Mouse (Mus musculus) heart, adult 18-20 months (tissue): ENCODE measurements at regions not wholly inside any gene's neighbourhood (a gene's known extent, or its start where the extent isn't known, plus 50 kb on each side); places are given as distances from the start of the nearest gene placed in this dataset.
"Not testable (repeated sequence)": the region's sequence is repeated elsewhere in the genome, so short reads cannot be mapped to it uniquely, and the experiment has no call there.

Experiments
- DNase-seq, 2 experiments: peaks; one replicate each; pipeline ENCODE4 v3.0.0; 2021 to 2022; ENCODE audit warnings: mixed read lengths in 1 of 2

GRCm38 (mm10) chr14:71113198-71113597, 513.6 kb upstream of the Fam160b2 start:
- DNase-seq: no peak

DNA sequence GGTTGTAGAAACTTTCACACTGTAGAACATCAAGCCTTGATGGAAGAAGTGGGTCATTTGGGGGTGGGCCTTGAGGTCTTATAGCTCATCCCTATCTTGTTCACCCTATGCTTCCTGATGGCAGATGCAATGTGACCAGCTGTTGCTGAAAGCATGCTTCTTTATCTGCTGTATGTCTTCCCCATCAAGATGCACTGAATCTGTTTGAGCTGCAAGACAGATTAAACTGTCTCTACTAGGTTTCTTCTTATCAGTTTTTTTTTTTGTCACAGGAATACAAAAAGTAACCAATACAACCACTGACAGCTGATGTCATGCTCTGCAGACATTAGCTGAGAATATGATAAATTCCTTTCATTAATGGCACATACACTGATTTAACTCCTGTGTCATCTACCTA, 505.0 kb upstream of the Fam160b2 start:
- DNase-seq: no peak

- DNase-seq: peak in 1 of 2 experiments; percentile 10
These were observed 504.3 kb upstream of the Fam160b2 start for GRCm38 (mm10) chr14:71103955-71104354.

GRCm38 (mm10) chr14:71095661-71096422, 496.2 kb upstream of the Fam160b2 start:
- DNase-seq: no peak

GRCm38 (mm10) chr14:71092626-71093326, 493.1 kb upstream of the Fam160b2 start:
- DNase-seq: peak; percentile 40 to 64

DNA sequence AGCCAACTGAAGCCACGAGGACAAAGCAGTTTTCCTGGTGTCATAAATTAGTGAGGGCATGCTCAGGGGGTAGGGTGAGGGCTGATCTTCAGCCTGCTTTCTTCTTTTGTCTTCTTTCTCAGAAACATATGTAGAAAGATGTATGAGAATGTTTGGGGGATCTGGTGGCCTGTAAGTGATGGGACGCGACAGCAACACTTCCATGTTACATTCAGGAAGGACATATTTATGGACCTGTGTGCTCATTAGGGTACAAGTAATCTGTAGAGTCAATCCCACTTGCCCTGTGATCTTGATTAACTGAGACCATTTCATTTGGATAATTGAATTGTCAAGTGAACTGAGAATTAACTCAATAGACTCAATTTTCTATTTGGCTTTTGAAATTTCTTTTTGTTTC, 486.1 kb upstream of the Fam160b2 start:
- no peak for DNase-seq

GRCm38 (mm10) chr14:71082327-71082726, 482.7 kb upstream of the Fam160b2 start:
- no peak for DNase-seq

DNA sequence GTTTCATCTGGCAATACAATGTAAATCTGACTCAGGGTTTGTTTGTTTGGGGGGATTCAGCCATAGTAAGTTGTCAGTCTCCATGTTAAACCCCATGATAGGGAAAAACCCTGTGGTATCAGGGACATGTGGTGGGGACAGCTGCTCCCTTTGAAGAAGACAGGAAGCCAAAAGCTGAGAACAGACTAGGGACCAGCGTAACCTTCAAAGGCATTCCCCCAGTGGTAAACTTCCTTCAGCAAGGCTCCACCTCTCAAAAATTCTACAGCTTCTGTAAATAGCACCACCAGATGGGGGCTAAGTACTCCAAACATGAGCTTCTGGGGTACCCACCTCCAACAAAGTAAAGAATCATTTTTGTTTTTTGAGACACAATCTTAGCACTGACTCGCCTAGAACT, 476.0 kb upstream of the Fam160b2 start:
- no peak for DNase-seq

- DNase-seq: no peak
These were observed 474.4 kb upstream of the Fam160b2 start for GRCm38 (mm10) chr14:71074019-71074418.

- DNase-seq: no peak
These were observed 466.0 kb upstream of the Fam160b2 start for GRCm38 (mm10) chr14:71065669-71066068.

DNA sequence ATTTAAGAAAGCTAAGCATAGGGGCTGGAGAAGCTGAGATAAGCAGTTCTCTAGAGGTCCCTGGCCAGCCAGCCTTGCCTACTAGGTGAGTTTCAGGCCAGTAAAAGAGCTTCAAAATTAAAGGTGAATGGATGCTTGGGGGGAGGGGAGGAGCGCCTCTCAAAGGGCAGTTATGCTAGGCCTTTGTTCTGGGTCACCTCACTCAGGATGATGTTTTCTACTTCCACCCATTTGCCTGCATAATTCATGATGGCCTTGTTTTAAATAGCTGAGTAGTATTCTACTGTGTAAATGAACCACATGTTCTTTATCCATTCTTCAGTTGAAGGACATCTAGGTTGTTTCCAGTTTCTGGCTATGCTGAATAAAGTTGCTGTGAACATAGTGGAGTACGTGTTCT, 457.0 kb upstream of the Fam160b2 start:
- no peak for DNase-seq

GRCm38 (mm10) chr14:71055480-71055879, 455.8 kb upstream of the Fam160b2 start:
- no peak for DNase-seq

DNA sequence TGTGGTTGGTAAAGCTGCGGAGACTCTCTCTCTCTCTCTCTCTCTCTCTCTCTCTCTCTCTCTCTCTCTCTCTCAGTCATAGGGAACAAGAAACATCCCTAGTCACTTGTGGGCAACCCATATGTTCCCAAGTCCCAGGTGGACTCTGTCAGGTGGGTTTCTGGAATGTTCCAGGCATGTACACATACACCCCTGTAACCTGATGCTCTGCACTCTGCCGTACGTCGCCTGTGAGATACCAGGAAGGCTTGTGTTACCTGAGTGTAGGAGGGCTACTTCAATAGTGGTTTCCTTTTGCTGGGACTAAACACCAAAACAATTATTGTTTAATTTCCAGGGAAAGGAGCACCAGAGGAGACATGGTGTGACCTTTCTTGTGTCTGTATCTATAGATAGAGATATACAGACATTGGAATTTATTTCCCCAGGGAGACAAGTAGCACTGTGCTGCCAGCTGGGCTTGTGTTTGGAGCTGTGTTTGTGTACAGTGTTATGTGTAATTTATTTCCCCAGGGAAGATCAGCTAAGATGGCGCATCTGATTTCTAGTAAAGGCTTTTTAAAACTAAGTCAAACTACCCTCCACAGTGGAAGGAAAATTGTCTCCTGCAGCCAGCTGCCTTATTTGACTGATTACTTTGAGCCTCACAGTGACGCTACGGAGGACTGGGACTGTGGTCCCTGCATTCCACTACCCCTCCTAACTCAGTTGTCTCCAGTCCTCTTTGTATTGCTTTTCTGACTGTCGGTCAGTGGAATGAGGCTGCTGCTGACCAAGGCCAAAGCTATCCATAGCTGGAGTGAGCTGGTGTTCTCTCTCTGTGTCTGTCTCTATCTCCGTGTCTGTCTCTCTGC, 454.4 kb upstream of the Fam160b2 start:
- no peak for DNase-seq

DNA sequence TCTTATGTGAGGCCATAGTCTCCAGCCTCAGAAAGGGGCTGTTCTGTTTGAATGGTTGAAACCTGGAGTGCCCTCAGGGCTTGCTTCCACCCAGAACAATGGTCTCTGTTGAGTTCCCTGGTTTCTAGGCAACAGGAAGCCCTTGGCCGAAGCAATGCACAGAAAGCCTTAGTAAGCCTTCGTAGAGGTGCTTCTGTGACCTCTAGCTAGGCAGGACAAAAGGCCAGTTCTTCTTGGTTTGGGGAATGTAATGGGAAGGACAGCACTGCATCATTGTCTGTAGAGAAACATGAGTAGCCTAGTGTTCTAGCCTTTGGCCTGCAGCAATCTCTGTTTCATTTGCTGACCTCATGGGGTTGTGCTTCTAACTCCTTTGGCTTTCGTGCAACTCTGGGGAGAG, 447.5 kb upstream of the Fam160b2 start:
- DNase-seq: no peak

DNA sequence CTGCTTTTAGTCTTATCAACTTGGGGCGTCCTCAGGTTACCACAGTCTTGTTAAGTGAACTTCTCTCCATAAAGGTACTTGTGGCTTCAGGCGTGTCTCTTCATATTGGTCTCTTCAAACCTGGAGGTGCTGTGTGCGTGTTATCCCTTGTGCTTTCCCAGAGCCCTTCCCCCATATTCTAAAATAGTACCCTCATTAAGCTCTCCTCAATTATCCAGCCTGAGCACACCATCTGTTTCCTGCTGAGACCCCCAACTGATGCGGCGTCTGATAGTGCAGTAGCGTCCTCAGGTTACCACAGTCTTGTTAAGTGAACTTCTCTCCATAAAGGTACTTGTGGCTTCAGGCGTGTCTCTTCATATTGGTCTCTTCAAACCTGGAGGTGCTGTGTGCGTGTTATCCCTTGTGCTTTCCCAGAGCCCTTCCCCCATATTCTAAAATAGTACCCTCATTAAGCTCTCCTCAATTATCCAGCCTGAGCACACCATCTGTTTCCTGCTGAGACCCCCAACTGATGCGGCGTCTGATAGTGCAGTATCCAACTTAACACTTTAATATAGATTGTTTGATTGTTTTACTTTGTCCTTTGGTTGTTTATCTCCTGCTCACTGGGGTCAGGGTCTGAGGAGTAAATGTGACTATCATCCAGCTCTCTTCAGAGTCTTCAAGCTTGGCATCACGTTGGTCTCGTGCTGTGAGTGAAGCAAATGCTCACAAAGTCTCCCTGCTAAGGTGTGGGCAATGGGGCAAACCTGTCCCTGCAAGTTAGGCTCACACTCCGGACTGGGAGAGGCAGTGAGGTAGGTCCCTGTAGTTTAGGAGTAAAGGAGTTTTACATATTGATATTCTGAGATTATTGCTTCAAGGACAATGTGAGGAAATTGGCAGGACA, 444.5 kb upstream of the Fam160b2 start:
- not testable (repeated sequence) for DNase-seq

GRCm38 (mm10) chr14:71036620-71037019, 437.0 kb upstream of the Fam160b2 start:
- no peak for DNase-seq

DNA sequence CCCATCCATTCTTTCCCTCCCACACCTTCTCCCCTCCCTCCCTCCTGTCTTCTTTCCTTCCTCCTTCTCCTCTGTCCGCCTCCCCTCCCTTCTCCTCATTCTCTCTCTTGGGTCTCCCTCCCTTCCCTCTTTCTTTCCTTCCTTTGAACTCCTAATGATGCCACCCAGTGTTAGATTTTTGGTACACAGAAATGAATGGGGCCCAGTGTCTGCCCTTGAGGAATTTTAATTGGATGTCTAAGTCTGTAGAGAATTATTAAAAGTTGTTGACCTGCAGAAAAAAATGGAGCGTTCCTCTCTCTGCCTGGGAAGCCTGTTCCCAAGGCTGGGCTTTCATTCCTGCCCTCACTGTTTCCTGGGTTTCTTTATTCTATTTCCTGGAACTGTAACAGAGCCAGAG, 434.0 kb upstream of the Fam160b2 start:
- no peak for DNase-seq

- no peak for DNase-seq
These were observed 430.7 kb upstream of the Fam160b2 start for GRCm38 (mm10) chr14:71030164-71030880.
